Mouse (Mus musculus) CH12.LX (cell line): ENCODE data around the gene Rai14. TPM values are rescaled to one million over a fixed set of nuclear protein-coding genes. Genes with fewer than 3 reads are reported as not detected.

Experiments
- DNase-seq: peaks from one replicate; pipeline ENCODE4 v3.0.0-alpha.2; 2013; ENCODE audit errors: extremely low read depth
- H3K27ac ChIP-seq: 2 replicates; pipeline ENCODE4 v1.5.1; 2012; ENCODE audit warnings: low read depth, mild to moderate bottlenecking, control low read depth, moderate library complexity; ENCODE audit not compliant: insufficient read depth
- H3K27me3 ChIP-seq: replicated peaks from 2 replicates; pipeline ENCODE3; 2012; ENCODE audit warnings: inconsistent platforms
- H3K36me3 ChIP-seq, 2 experiments: replicated peaks in 1 of 2; 2 replicates each; pipeline versions ENCODE3 to v1.6.1; 2012; ENCODE audit warnings: inconsistent platforms in 1 of 2, low read length in 1 of 2, mild to moderate bottlenecking in 1 of 2, mixed read lengths in 1 of 2, moderate library complexity in 1 of 2; ENCODE audit not compliant: control insufficient read depth in 1 of 2, insufficient read depth in 1 of 2
- H3K4me1 ChIP-seq, 2 experiments: 2 replicates each; pipeline ENCODE4 v1.6.1; 2012; ENCODE audit warnings: inconsistent platforms in 1 of 2, moderate library complexity in 1 of 2; ENCODE audit not compliant: insufficient read depth in 2 of 2, control insufficient read depth in 1 of 2
- H3K4me2 ChIP-seq: 2 replicates; pipeline ENCODE4 v1.6.1; 2012; ENCODE audit warnings: low read depth, mild to moderate bottlenecking, control low read depth; ENCODE audit not compliant: poor library complexity, insufficient read depth, severe bottlenecking
- H3K4me3 ChIP-seq, 3 experiments: fragments of 150-350 bp in 1 of 3; sonication (generic) in 1 of 3; replicated peaks in 1 of 3; 2 replicates each; pipeline versions ENCODE3 to v1.5.1; 2011 to 2012; ENCODE audit warnings: low read depth in 2 of 3, low read length in 2 of 3, mild to moderate bottlenecking in 2 of 3, moderate library complexity in 2 of 3, control low read depth in 1 of 3, improper control_type of control experiment in 1 of 3, inconsistent platforms in 1 of 3, mixed read lengths in 1 of 3; ENCODE audit not compliant: poor library complexity in 1 of 3
- H3K79me2 ChIP-seq: replicated peaks from 2 replicates; pipeline ENCODE4 v1.6.1; 2012; ENCODE audit warnings: mild to moderate bottlenecking, moderate library complexity; ENCODE audit not compliant: control insufficient read depth, poor library complexity, insufficient read depth, severe bottlenecking; ENCODE audit errors: extremely low read depth
- H3K9ac ChIP-seq: 2 replicates; pipeline ENCODE4 v1.6.1; 2012; ENCODE audit warnings: low read depth, mild to moderate bottlenecking, control low read depth, moderate library complexity; ENCODE audit not compliant: insufficient read depth
- H3K9me3 ChIP-seq: replicated peaks from 2 replicates; pipeline ENCODE3; 2012; ENCODE audit warnings: low read length, inconsistent platforms, mixed read lengths
- ELF1 ChIP-seq: IDR thresholded peaks from 2 replicates; pipeline ENCODE4 v1.6.1; 2014; ENCODE audit warnings: low read depth, mild to moderate bottlenecking, inconsistent platforms, low read length, improper control_type of control experiment
- EP300 ChIP-seq: IDR thresholded peaks from 2 replicates; pipeline ENCODE4 v1.6.1; 2011; ENCODE audit warnings: low read length, improper control_type of control experiment
- ETS1 ChIP-seq: conservative IDR thresholded peaks from 2 replicates; pipeline ENCODE4 v1.6.1; 2012; ENCODE audit warnings: low read depth, mild to moderate bottlenecking, inconsistent platforms, low read length, improper control_type of control experiment, moderate library complexity
- HCFC1 ChIP-seq: IDR thresholded peaks from 2 replicates; pipeline ENCODE4 v1.6.1; 2012; ENCODE audit warnings: low read depth, mild to moderate bottlenecking, inconsistent platforms, low read length, improper control_type of control experiment
- IRF4 ChIP-seq: IDR thresholded peaks from 2 replicates; pipeline ENCODE4 v1.6.1; 2014; ENCODE audit warnings: low read depth, mild to moderate bottlenecking, inconsistent platforms, low read length, improper control_type of control experiment
- JUND ChIP-seq: conservative IDR thresholded peaks from 2 replicates; pipeline ENCODE4 v1.6.1; 2011; ENCODE audit warnings: low read depth, low read length, improper control_type of control experiment
- KAT2A ChIP-seq: IDR thresholded peaks from 2 replicates; pipeline ENCODE4 v1.6.1; 2012; ENCODE audit warnings: low read length, improper control_type of control experiment, inconsistent platforms; ENCODE audit not compliant: insufficient replicate concordance
- MAX ChIP-seq: IDR thresholded peaks from 2 replicates; pipeline ENCODE4 v1.6.1; 2011; ENCODE audit warnings: low read length, improper control_type of control experiment
- MXI1 ChIP-seq: IDR thresholded peaks from 2 replicates; pipeline ENCODE4 v1.6.1; 2011; ENCODE audit warnings: mild to moderate bottlenecking, low read depth, low read length, improper control_type of control experiment
- RAD21 ChIP-seq: IDR thresholded peaks from 2 replicates; pipeline ENCODE4 v1.6.1; 2011; ENCODE audit warnings: low read depth, mild to moderate bottlenecking, low read length, improper control_type of control experiment, moderate library complexity
- UBTF ChIP-seq: IDR thresholded peaks from 2 replicates; pipeline ENCODE4 v1.6.1; 2012; ENCODE audit warnings: low read depth, mild to moderate bottlenecking, inconsistent platforms, low read length, improper control_type of control experiment, moderate library complexity
- USF2 ChIP-seq: conservative IDR thresholded peaks from 2 replicates; pipeline ENCODE4 v1.6.1; 2011; ENCODE audit warnings: low read depth, low read length, improper control_type of control experiment
- ZMIZ1 ChIP-seq: IDR thresholded peaks from 2 replicates; pipeline ENCODE4 v1.6.1; 2012; ENCODE audit warnings: low read depth, mild to moderate bottlenecking, inconsistent platforms, low read length, improper control_type of control experiment
- ZNF384 ChIP-seq: IDR thresholded peaks from 2 replicates; pipeline ENCODE4 v1.6.1; 2012; ENCODE audit warnings: low read depth, low read length, improper control_type of control experiment, inconsistent platforms
- dilution Hi-C: fragments of 300-500 bp; cut with MboI; formaldehyde crosslinking; loops from 2 replicates; pipeline ENCODE4 v1.14.3; 2020; ENCODE audit warnings: low sequenced_read_pairs; ENCODE audit not compliant: extremely low pct_unique_long_range_greater_than_20kb, extremely low pct_ligation_motif_present
- in situ Hi-C: fragments of 300-500 bp; cut with MboI; formaldehyde crosslinking; loops from 3 replicates; pipeline ENCODE4 v1.14.3; 2019; ENCODE audit warnings: low sequenced_read_pairs, low pct_ligation_motif_present, low pct_unique_long_range_greater_than_20kb, mixed read lengths
- polyA plus RNA-seq: library from polyadenylated mRNA; unstranded; fragments of >175 nt; gene quantifications from 2 replicates; pipeline ENCODE4 v1.2.1, GENCODE M21; 2012; ENCODE audit warnings: low read depth; ENCODE audit not compliant: insufficient read length
- total RNA-seq, 2 experiments: library from RNA; depleted of rRNA; stranded (reverse); fragments of 300-350 nt in 1 of 2; fragments of >200 nt in 1 of 2; gene quantifications; 2 replicates each; pipeline ENCODE4 v1.2.3; 2012 to 2014

Rai14 gene
- total and polyA plus RNA-seq, 3 experiments: 7.5 to 14.1 (median 9.6) TPM

GRCm38 (mm10) chr15:10664529-10664898, 49.9 kb downstream of the Rai14 start (continued):
- TF ChIP-seq RAD21 (no peak), EP300 (no peak)

- H3K4me2 ChIP-seq: no peak overlapping the region
- no peaks in the 10 kb centered on the region for H3K79me2 ChIP-seq
- H3K27ac ChIP-seq: no peak overlapping the region
- no peak overlapping the region for H3K4me3 ChIP-seq
- H3K9me3 ChIP-seq: no peaks in the 10 kb centered on the region
- dilution Hi-C loops (no loop called here), in situ Hi-C loops (no loop called here)
- no peak overlapping the region for H3K9ac ChIP-seq
- H3K27me3 ChIP-seq: no peaks in the 10 kb centered on the region
- TF ChIP-seq KAT2A: no peak
- no peak for TF ChIP-seq MXI1
- TF ChIP-seq USF2: no peak
- TF ChIP-seq MAX: no peak
- no peak for TF ChIP-seq ZNF384
- H3K36me3 ChIP-seq: peaks cover 0 to 7% of the 10 kb centered on the region in 2 experiments
- peaks cover 7 to 39% of the 10 kb centered on the region in 2 experiments for H3K4me1 ChIP-seq
- no peak for DNase-seq
Measured at GRCm38 (mm10) chr15:10663793-10664528, 50.5 kb downstream of the Rai14 start.

- H3K9me3 ChIP-seq: no peaks in the 10 kb centered on the region
- peak; percentile 41; the same call in 1 of the 2 replicates for TF ChIP-seq ELF1
- TF ChIP-seq ZMIZ1: no peak
- no peak for TF ChIP-seq JUND
- peak; percentile 25 for TF ChIP-seq ETS1
- TF ChIP-seq MAX: peak; percentile 67; the same call in 1 of the 2 replicates
- peak; percentile 65 for TF ChIP-seq HCFC1
- peak; percentile 48; the same call in 1 of the 2 replicates for TF ChIP-seq EP300
- no peak for TF ChIP-seq UBTF
- TF ChIP-seq IRF4: peak; percentile 59; the same call in 1 of the 2 replicates
- TF ChIP-seq, all 38 proteins: peak for 6
- peaks cover 0 to 7% of the 10 kb centered on the region in 2 experiments for H3K36me3 ChIP-seq
- peaks cover 7 to 28% of the 10 kb centered on the region in 2 experiments for H3K4me1 ChIP-seq
- dilution Hi-C loops (no loop called here), in situ Hi-C loops (no loop called here)
- H3K27ac ChIP-seq: no peak overlapping the region
- no peak overlapping the region for H3K4me3 ChIP-seq
- H3K9ac ChIP-seq: no peak overlapping the region
- no peaks in the 10 kb centered on the region for H3K27me3 ChIP-seq
- no peaks in the 10 kb centered on the region for H3K79me2 ChIP-seq
- no peak overlapping the region for H3K4me2 ChIP-seq
- peak; percentile 54 for DNase-seq
Measured at GRCm38 (mm10) chr15:10661961-10662606, 52.3 kb downstream of the Rai14 start.
